Mouse (Mus musculus): ENCODE measurements around the gene Zfp800. TPM values are rescaled to one million over a fixed set of nuclear protein-coding genes. Genes with fewer than 3 reads are reported as not detected.

Zfp800 gene
- total and polyA plus RNA-seq, 2 experiments from 2014 or later, result 16.5 to 22.1 TPM

DNA sequence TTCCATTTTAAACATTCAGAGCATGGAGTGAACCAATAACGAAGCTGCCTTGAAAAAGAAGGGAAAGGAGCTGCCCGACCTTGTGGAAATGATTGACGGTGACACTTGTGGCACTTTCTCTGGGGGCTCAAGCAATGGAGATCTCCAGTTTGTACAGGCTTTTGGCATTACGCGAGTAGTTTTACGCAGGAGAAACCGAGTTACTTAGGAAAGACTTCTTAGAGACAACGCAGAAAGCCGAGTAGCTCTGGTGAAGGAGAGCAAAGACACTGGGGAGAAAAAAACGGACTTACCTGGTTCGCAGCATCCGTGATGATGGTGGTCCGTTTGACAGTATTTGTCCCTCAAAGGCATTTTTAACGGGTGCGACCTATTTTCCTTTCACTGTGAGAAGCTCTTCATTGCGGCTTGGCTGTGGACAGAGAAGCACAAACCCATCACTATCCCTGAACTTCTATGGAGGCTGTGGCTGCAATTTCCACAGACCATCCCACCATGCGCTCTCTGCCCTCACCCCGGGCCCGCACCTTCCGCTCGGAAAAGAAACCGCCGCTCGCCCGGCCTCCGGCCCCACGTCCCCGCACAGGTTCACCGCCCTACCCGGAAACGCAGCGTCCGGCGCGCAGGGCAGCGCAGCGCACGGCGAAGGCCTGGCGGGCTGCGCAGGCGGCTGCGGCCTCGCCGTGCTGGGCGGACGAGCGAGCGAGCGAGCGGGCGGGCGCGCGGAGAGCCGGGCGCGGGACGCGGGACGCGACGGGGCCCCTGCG is 137.2 kb downstream of the Zfp800 start:
- Histone ChIP-seq H3K9me3 (ENCODE audit: low read length) (no peaks in the 10 kb centered on the region), H3K27ac (ENCODE audit: low read depth, low read length) (peak overlapping the region; percentile 83), H3K36me3 (ENCODE audit: insufficient read depth) (peaks cover 4% of the 10 kb centered on the region; the same call in 1 of the 2 replicates), H3K27me3 (ENCODE audit: insufficient read depth, low read length) (no peaks in the 10 kb centered on the region), H3K4me2 (ENCODE audit: low read depth) (peak overlapping the region; percentile 94), H3K4me1 (ENCODE audit: insufficient read depth) (peaks cover 11% of the 10 kb centered on the region; the same call in 1 of the 2 replicates), H3K4me3 (ENCODE audit: low read depth, low read length) (peak overlapping the region; percentile 82), H3K9ac (peak overlapping the region; percentile 66)
- 1% methylated on average over 48 of the region's 64 CpGs for WGBS
- ATAC-seq (peak; percentile 21), DNase-seq (peak; percentile 25)
- TF ChIP-seq CTCF (IDR thresholded peaks at IDR 0.05; ENCODE audit: low read depth), result no peak

DNA sequence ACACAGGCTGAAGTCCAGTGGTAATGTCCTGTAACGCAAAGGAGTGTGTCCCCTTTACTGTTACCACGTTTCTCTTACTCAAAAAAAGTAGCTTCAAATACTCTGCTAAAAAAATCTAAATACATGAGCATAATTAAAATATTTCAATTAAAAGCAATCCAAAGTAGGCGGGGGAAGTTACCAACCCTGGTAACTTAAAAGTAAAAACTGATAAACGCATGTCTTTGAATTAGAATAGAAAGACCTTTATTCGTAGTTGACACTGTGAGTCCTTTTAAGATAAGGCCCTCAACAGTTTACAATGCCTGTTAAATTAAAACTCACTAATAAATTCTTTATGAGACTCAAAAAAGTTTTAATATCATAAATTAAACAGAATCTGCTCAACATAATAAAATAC is 138.1 kb downstream of the Zfp800 start:
- 91% methylated on average over 5 of the region's 5 CpGs for WGBS
- Histone ChIP-seq H3K4me3 (ENCODE audit: low read depth, low read length) (no peak overlapping the region), H3K27me3 (ENCODE audit: insufficient read depth, low read length) (no peaks in the 10 kb centered on the region), H3K4me2 (ENCODE audit: low read depth) (no peak overlapping the region), H3K9ac (no peak overlapping the region), H3K36me3 (ENCODE audit: insufficient read depth) (peaks cover 4% of the 10 kb centered on the region; the same call in 1 of the 2 replicates), H3K4me1 (ENCODE audit: insufficient read depth) (peaks cover 11% of the 10 kb centered on the region; the same call in 1 of the 2 replicates), H3K27ac (ENCODE audit: low read depth, low read length) (no peak overlapping the region), H3K9me3 (ENCODE audit: low read length) (no peaks in the 10 kb centered on the region)
- DNase-seq, result no peak
- no peak for TF ChIP-seq CTCF (IDR thresholded peaks at IDR 0.05; ENCODE audit: low read depth)
- ATAC-seq, result no peak

DNA sequence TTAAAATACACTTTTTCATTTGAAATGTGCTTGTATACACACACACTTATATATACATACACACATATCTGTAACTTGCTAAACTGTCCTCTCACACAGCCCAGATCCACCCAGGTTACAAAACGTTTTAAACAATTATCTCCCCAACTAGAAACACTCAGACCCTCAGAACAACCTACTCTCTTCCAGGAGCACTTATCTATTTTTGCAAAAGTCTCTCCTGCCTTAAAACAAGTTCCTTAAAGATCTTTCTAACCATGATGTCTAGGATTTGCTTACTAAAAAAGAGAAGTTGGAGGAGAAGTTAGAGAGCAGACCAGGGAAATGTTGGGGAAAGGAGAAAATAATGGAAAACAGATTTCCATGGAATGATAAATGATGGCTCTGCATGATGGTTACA is 139.4 kb downstream of the Zfp800 start:
- no peaks in the 10 kb centered on the region for H3K27me3 ChIP-seq (ENCODE audit: insufficient read depth, low read length)
- TF ChIP-seq CTCF (IDR thresholded peaks at IDR 0.05; ENCODE audit: low read depth), result no peak
- ATAC-seq (no peak), DNase-seq (no peak)
- H3K27ac ChIP-seq (ENCODE audit: low read depth, low read length), result no peak overlapping the region
- H3K4me2 ChIP-seq (ENCODE audit: low read depth), result no peak overlapping the region
- H3K4me3 ChIP-seq (ENCODE audit: low read depth, low read length), result no peak overlapping the region
- H3K4me1 ChIP-seq (ENCODE audit: insufficient read depth), result peaks cover 11% of the 10 kb centered on the region; the same call in 1 of the 2 replicates
- no peaks in the 10 kb centered on the region for H3K9me3 ChIP-seq (ENCODE audit: low read length)
- no peak overlapping the region for H3K9ac ChIP-seq
- WGBS, result 71% methylated on average over 1 of the region's 1 CpGs
- H3K36me3 ChIP-seq (ENCODE audit: insufficient read depth), result peaks cover 12% of the 10 kb centered on the region

DNA sequence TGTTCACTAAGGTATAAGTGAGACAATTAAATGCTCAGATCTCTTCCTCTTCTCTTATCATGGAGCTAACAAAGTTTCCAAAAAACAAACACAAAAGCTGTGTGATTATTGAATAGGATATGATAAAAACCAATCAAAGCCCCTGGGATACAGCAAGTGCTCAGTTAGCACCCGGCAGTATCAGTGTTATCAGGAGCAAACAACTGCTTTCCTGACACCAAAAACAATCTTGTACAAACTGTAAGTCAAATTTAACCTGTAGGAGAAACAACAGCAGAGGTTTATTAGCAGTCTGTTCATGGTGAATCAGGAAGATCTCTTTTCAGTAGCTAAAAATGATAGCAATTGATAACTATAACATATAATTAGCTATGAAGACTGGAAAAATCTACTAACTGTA is 140.0 kb downstream of the Zfp800 start:
- 90% methylated on average over 1 of the region's 1 CpGs for WGBS
- no peak overlapping the region for H3K27ac ChIP-seq (ENCODE audit: low read depth, low read length)
- no peak for ATAC-seq

DNA sequence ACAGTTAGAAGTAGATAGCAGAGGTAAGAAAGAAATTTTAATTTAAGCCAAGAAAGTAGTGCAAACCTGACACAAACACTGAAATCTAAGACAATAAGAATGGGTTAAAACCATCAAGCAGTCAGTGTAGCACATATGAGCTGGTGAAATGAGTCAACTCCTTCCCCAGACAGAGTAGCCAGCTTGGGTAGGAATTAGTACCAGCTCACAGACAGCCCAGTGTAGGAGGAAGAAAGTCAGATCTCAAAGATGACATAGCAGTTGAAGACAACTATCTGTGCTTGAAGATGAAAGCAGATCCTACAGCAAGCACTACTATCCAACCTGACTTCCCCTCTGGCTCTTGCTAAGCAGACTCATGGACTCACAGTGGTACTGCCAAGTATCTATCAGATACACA is 145.0 kb downstream of the Zfp800 start:
- Histone ChIP-seq H3K4me3 (ENCODE audit: low read depth, low read length) (no peak overlapping the region), H3K9ac (no peak overlapping the region), H3K36me3 (ENCODE audit: insufficient read depth) (peaks cover 21% of the 10 kb centered on the region), H3K4me2 (ENCODE audit: low read depth) (no peak overlapping the region), H3K27ac (ENCODE audit: low read depth, low read length) (no peak overlapping the region), H3K9me3 (ENCODE audit: low read length) (no peaks in the 10 kb centered on the region), H3K4me1 (ENCODE audit: insufficient read depth) (no peaks in the 10 kb centered on the region), H3K27me3 (ENCODE audit: insufficient read depth, low read length) (no peaks in the 10 kb centered on the region)
- DNase-seq (no peak), ATAC-seq (no peak)
- no peak for TF ChIP-seq CTCF (IDR thresholded peaks at IDR 0.05; ENCODE audit: low read depth)

More for the DNA sequence above, 140.0 kb downstream of the Zfp800 start:
- H3K4me2 ChIP-seq (ENCODE audit: low read depth), result no peak overlapping the region
- H3K36me3 ChIP-seq (ENCODE audit: insufficient read depth), result peaks cover 12% of the 10 kb centered on the region
- no peaks in the 10 kb centered on the region for H3K9me3 ChIP-seq (ENCODE audit: low read length)
- peaks cover 11% of the 10 kb centered on the region; the same call in 1 of the 2 replicates for H3K4me1 ChIP-seq (ENCODE audit: insufficient read depth)
- H3K9ac ChIP-seq, result no peak overlapping the region
- TF ChIP-seq CTCF (IDR thresholded peaks at IDR 0.05; ENCODE audit: low read depth), result no peak
- H3K4me3 ChIP-seq (ENCODE audit: low read depth, low read length), result no peak overlapping the region
- no peak for DNase-seq
- no peaks in the 10 kb centered on the region for H3K27me3 ChIP-seq (ENCODE audit: insufficient read depth, low read length)

DNA sequence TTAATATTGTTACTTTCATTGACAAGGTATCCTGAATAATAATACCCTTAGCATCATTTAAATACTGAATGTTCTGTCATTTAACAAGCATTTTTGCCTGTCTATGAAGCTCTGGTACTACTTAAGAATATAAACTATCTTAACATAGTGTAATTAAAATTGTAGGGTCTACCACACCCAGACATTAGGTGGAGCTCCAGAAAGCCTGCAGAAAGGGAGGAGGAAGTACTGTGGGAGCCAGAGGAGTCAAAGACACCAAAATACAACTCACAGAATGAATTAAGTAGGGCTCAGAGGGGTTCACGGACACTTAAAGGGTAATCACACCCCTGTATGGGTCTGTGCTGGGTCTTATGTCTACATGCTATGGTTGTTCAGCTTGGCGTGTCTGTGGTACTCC is 149.6 kb downstream of the Zfp800 start:
- H3K4me3 ChIP-seq (ENCODE audit: low read depth, low read length), result no peak overlapping the region
- ATAC-seq (no peak), DNase-seq (no peak)
- no peak overlapping the region for H3K9ac ChIP-seq
- no peaks in the 10 kb centered on the region for H3K4me1 ChIP-seq (ENCODE audit: insufficient read depth)
- 83% methylated on average over 2 of the region's 2 CpGs for WGBS
- no peak overlapping the region for H3K4me2 ChIP-seq (ENCODE audit: low read depth)
- TF ChIP-seq CTCF (IDR thresholded peaks at IDR 0.05; ENCODE audit: low read depth), result no peak
- no peak overlapping the region for H3K27ac ChIP-seq (ENCODE audit: low read depth, low read length)
- no peaks in the 10 kb centered on the region for H3K9me3 ChIP-seq (ENCODE audit: low read length)
- H3K27me3 ChIP-seq (ENCODE audit: insufficient read depth, low read length), result no peaks in the 10 kb centered on the region
- H3K36me3 ChIP-seq (ENCODE audit: insufficient read depth), result peaks cover 24% of the 10 kb centered on the region

DNA sequence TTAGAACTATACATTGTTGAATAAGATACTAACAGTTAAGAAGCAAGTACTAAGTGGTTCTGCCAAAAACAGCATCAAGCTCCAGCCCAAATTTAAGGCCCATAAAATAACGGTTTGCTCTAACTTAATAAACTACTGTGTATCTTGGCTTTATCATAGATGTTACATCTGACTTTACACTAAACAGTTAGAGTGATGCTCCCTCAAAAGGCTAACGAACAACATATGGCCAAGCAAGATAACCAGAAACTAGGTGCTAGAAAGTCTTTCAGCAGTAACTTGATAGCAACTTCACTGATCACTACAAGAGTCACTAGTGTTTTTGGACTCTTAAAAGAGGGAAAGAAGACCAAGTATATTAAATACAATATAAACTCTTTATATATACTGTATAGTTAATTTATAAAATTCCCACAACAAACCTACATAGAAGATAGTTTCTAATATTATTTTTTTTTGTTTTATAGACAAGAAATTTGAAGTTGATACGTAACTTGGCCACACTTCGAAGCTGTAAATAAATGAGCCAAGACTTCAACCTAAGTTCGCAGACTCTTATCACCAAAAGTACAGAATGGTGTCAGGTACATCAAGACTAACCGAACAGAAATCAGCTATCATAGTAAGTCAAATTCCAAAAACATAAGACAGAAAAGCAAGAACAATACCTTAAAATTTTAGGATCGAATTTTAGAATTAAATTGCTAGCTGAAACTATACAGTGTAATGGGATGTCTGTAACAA is 165.0 kb downstream of the Zfp800 start:
- H3K4me3 ChIP-seq (ENCODE audit: low read depth, low read length), result no peak overlapping the region
- H3K27ac ChIP-seq (ENCODE audit: low read depth, low read length), result no peak overlapping the region
- no peaks in the 10 kb centered on the region for H3K27me3 ChIP-seq (ENCODE audit: insufficient read depth, low read length)
- no peak overlapping the region for H3K4me2 ChIP-seq (ENCODE audit: low read depth)
- no peak for TF ChIP-seq CTCF (IDR thresholded peaks at IDR 0.05; ENCODE audit: low read depth)
- ATAC-seq (no peak), DNase-seq (no peak)
- H3K4me1 ChIP-seq (ENCODE audit: insufficient read depth), result no peaks in the 10 kb centered on the region
- H3K9me3 ChIP-seq (ENCODE audit: low read length), result no peaks in the 10 kb centered on the region
- H3K9ac ChIP-seq, result no peak overlapping the region
- 92% methylated on average over 7 of the region's 7 CpGs for WGBS
- no peaks in the 10 kb centered on the region for H3K36me3 ChIP-seq (ENCODE audit: insufficient read depth)
